Mouse (Mus musculus) CH12.LX (cell line): ENCODE measurements at regions not wholly inside any gene's neighbourhood (a gene's known extent, or its start where the extent isn't known, plus 50 kb on each side); places are given as distances from the start of the nearest gene placed in this dataset.

Experiments used
- DNase-seq: peaks from one replicate; pipeline ENCODE4 v3.0.0-alpha.2; 2013; ENCODE audit errors: extremely low read depth
- H3K27ac ChIP-seq: 2 replicates; pipeline ENCODE4 v1.5.1; 2012; ENCODE audit warnings: low read depth, mild to moderate bottlenecking, control low read depth, moderate library complexity; ENCODE audit not compliant: insufficient read depth
- H3K27me3 ChIP-seq: replicated peaks from 2 replicates; pipeline ENCODE3; 2012; ENCODE audit warnings: inconsistent platforms
- H3K36me3 ChIP-seq, 2 experiments: replicated peaks in 1 of 2; 2 replicates each; pipeline versions ENCODE3 to v1.6.1; 2012; ENCODE audit warnings: inconsistent platforms in 1 of 2, low read length in 1 of 2, mild to moderate bottlenecking in 1 of 2, mixed read lengths in 1 of 2, moderate library complexity in 1 of 2; ENCODE audit not compliant: control insufficient read depth in 1 of 2, insufficient read depth in 1 of 2
- H3K4me1 ChIP-seq, 2 experiments: 2 replicates each; pipeline ENCODE4 v1.6.1; 2012; ENCODE audit warnings: inconsistent platforms in 1 of 2, moderate library complexity in 1 of 2; ENCODE audit not compliant: insufficient read depth in 2 of 2, control insufficient read depth in 1 of 2
- H3K4me2 ChIP-seq: 2 replicates; pipeline ENCODE4 v1.6.1; 2012; ENCODE audit warnings: low read depth, mild to moderate bottlenecking, control low read depth; ENCODE audit not compliant: poor library complexity, insufficient read depth, severe bottlenecking
- H3K4me3 ChIP-seq, 3 experiments: fragments of 150-350 bp in 1 of 3; sonication (generic) in 1 of 3; replicated peaks in 1 of 3; 2 replicates each; pipeline versions ENCODE3 to v1.5.1; 2011 to 2012; ENCODE audit warnings: low read depth in 2 of 3, low read length in 2 of 3, mild to moderate bottlenecking in 2 of 3, moderate library complexity in 2 of 3, control low read depth in 1 of 3, improper control_type of control experiment in 1 of 3, inconsistent platforms in 1 of 3, mixed read lengths in 1 of 3; ENCODE audit not compliant: poor library complexity in 1 of 3
- H3K79me2 ChIP-seq: replicated peaks from 2 replicates; pipeline ENCODE4 v1.6.1; 2012; ENCODE audit warnings: mild to moderate bottlenecking, moderate library complexity; ENCODE audit not compliant: control insufficient read depth, poor library complexity, insufficient read depth, severe bottlenecking; ENCODE audit errors: extremely low read depth
- H3K9ac ChIP-seq: 2 replicates; pipeline ENCODE4 v1.6.1; 2012; ENCODE audit warnings: low read depth, mild to moderate bottlenecking, control low read depth, moderate library complexity; ENCODE audit not compliant: insufficient read depth
- H3K9me3 ChIP-seq: replicated peaks from 2 replicates; pipeline ENCODE3; 2012; ENCODE audit warnings: low read length, inconsistent platforms, mixed read lengths
- BHLHE40 ChIP-seq: IDR thresholded peaks from 2 replicates; pipeline ENCODE4 v1.6.1; 2011; ENCODE audit warnings: mild to moderate bottlenecking, low read depth, low read length, improper control_type of control experiment
- CHD1 ChIP-seq: IDR thresholded peaks from 2 replicates; pipeline ENCODE4 v1.6.1; 2012; ENCODE audit warnings: low read depth, low read length, improper control_type of control experiment, inconsistent platforms
- CHD2 ChIP-seq: IDR thresholded peaks from 2 replicates; pipeline ENCODE4 v1.6.1; 2011; ENCODE audit warnings: low read length, improper control_type of control experiment
- CTCF ChIP-seq, 2 experiments: IDR thresholded peaks in 1 of 2; conservative IDR thresholded peaks in 1 of 2; 2 replicates each; pipeline ENCODE4 v1.5.1; 2011 to 2012; ENCODE audit warnings: low read depth in 2 of 2, low read length in 2 of 2, improper control_type of control experiment in 1 of 2, inconsistent platforms in 1 of 2, mild to moderate bottlenecking in 1 of 2, moderate library complexity in 1 of 2
- E2F4 ChIP-seq: IDR thresholded peaks from 2 replicates; pipeline ENCODE4 v1.6.1; 2011; ENCODE audit warnings: low read depth, low read length, improper control_type of control experiment; ENCODE audit not compliant: insufficient replicate concordance
- EP300 ChIP-seq: IDR thresholded peaks from 2 replicates; pipeline ENCODE4 v1.6.1; 2011; ENCODE audit warnings: low read length, improper control_type of control experiment
- ETS1 ChIP-seq: conservative IDR thresholded peaks from 2 replicates; pipeline ENCODE4 v1.6.1; 2012; ENCODE audit warnings: low read depth, mild to moderate bottlenecking, inconsistent platforms, low read length, improper control_type of control experiment, moderate library complexity
- HCFC1 ChIP-seq: IDR thresholded peaks from 2 replicates; pipeline ENCODE4 v1.6.1; 2012; ENCODE audit warnings: low read depth, mild to moderate bottlenecking, inconsistent platforms, low read length, improper control_type of control experiment
- JUN ChIP-seq: IDR thresholded peaks from 2 replicates; pipeline ENCODE4 v1.6.1; 2011; ENCODE audit warnings: low read depth, mild to moderate bottlenecking, low read length, improper control_type of control experiment, moderate library complexity; ENCODE audit not compliant: insufficient read depth
- JUND ChIP-seq: conservative IDR thresholded peaks from 2 replicates; pipeline ENCODE4 v1.6.1; 2011; ENCODE audit warnings: low read depth, low read length, improper control_type of control experiment
- KAT2A ChIP-seq: IDR thresholded peaks from 2 replicates; pipeline ENCODE4 v1.6.1; 2012; ENCODE audit warnings: low read length, improper control_type of control experiment, inconsistent platforms; ENCODE audit not compliant: insufficient replicate concordance
- MAX ChIP-seq: IDR thresholded peaks from 2 replicates; pipeline ENCODE4 v1.6.1; 2011; ENCODE audit warnings: low read length, improper control_type of control experiment
- MAZ ChIP-seq: IDR thresholded peaks from 2 replicates; pipeline ENCODE4 v1.6.1; 2012; ENCODE audit warnings: low read depth, mild to moderate bottlenecking, inconsistent platforms, low read length, improper control_type of control experiment, moderate library complexity
- MEF2A ChIP-seq: IDR thresholded peaks from 2 replicates; pipeline ENCODE4 v1.6.1; 2014; ENCODE audit warnings: low read depth, mild to moderate bottlenecking, inconsistent platforms, low read length, improper control_type of control experiment, borderline replicate concordance
- MXI1 ChIP-seq: IDR thresholded peaks from 2 replicates; pipeline ENCODE4 v1.6.1; 2011; ENCODE audit warnings: mild to moderate bottlenecking, low read depth, low read length, improper control_type of control experiment
- NELFE ChIP-seq: IDR thresholded peaks from 2 replicates; pipeline ENCODE4 v1.6.1; 2011; ENCODE audit warnings: low read depth, low read length, improper control_type of control experiment
- POLR2AphosphoS2 ChIP-seq: IDR thresholded peaks from 2 replicates; pipeline ENCODE4 v1.6.1; 2011; ENCODE audit warnings: low read depth, low read length, improper control_type of control experiment
- RAD21 ChIP-seq: IDR thresholded peaks from 2 replicates; pipeline ENCODE4 v1.6.1; 2011; ENCODE audit warnings: low read depth, mild to moderate bottlenecking, low read length, improper control_type of control experiment, moderate library complexity
- RCOR1 ChIP-seq: conservative IDR thresholded peaks from 2 replicates; pipeline ENCODE4 v1.6.1; 2012; ENCODE audit warnings: low read depth, mild to moderate bottlenecking, inconsistent platforms, low read length, improper control_type of control experiment
- SMC3 ChIP-seq: IDR thresholded peaks from 2 replicates; pipeline ENCODE4 v1.6.1; 2011; ENCODE audit warnings: low read depth, low read length, improper control_type of control experiment
- TCF12 ChIP-seq: IDR thresholded peaks from 2 replicates; pipeline ENCODE4 v1.6.1; 2014; ENCODE audit warnings: low read depth, mild to moderate bottlenecking, inconsistent platforms, low read length, improper control_type of control experiment
- UBTF ChIP-seq: IDR thresholded peaks from 2 replicates; pipeline ENCODE4 v1.6.1; 2012; ENCODE audit warnings: low read depth, mild to moderate bottlenecking, inconsistent platforms, low read length, improper control_type of control experiment, moderate library complexity
- USF1 ChIP-seq: IDR thresholded peaks from 2 replicates; pipeline ENCODE4 v1.6.1; 2014; ENCODE audit warnings: low read depth, mild to moderate bottlenecking, inconsistent platforms, low read length, improper control_type of control experiment
- USF2 ChIP-seq: conservative IDR thresholded peaks from 2 replicates; pipeline ENCODE4 v1.6.1; 2011; ENCODE audit warnings: low read depth, low read length, improper control_type of control experiment
- ZKSCAN1 ChIP-seq: IDR thresholded peaks from 2 replicates; pipeline ENCODE4 v1.6.1; 2012; ENCODE audit warnings: low read depth, inconsistent platforms, low read length, improper control_type of control experiment, borderline replicate concordance
- ZMIZ1 ChIP-seq: IDR thresholded peaks from 2 replicates; pipeline ENCODE4 v1.6.1; 2012; ENCODE audit warnings: low read depth, mild to moderate bottlenecking, inconsistent platforms, low read length, improper control_type of control experiment
- ZNF384 ChIP-seq: IDR thresholded peaks from 2 replicates; pipeline ENCODE4 v1.6.1; 2012; ENCODE audit warnings: low read depth, low read length, improper control_type of control experiment, inconsistent platforms
- dilution Hi-C: fragments of 300-500 bp; cut with MboI; formaldehyde crosslinking; loops from 2 replicates; pipeline ENCODE4 v1.14.3; 2020; ENCODE audit warnings: low sequenced_read_pairs; ENCODE audit not compliant: extremely low pct_unique_long_range_greater_than_20kb, extremely low pct_ligation_motif_present
- in situ Hi-C: fragments of 300-500 bp; cut with MboI; formaldehyde crosslinking; loops from 3 replicates; pipeline ENCODE4 v1.14.3; 2019; ENCODE audit warnings: low sequenced_read_pairs, low pct_ligation_motif_present, low pct_unique_long_range_greater_than_20kb, mixed read lengths

- Histone ChIP-seq H3K27ac (no peak overlapping the region), H3K9me3 (peaks cover 5% of the 10 kb centered on the region), H3K79me2 (no peaks in the 10 kb centered on the region), H3K9ac (no peak overlapping the region), H3K27me3 (peaks cover 82% of the 10 kb centered on the region), H3K36me3 (no peaks in the 10 kb centered on the region), H3K4me1 (no peaks in the 10 kb centered on the region), H3K4me2 (no peak overlapping the region), H3K4me3 (no peak overlapping the region)
- dilution Hi-C loops, result no loop called here
- no peak for DNase-seq
- TF ChIP-seq CHD1 (no peak), E2F4 (no peak), USF2 (no peak), POLR2AphosphoS2 (no peak), EP300 (no peak), ZKSCAN1 (no peak), MAZ (no peak), MEF2A (no peak), MAX (no peak), NELFE (no peak), KAT2A (no peak), ZMIZ1 (no peak), USF1 (no peak), BHLHE40 (no peak), MXI1 (no peak), JUND (no peak)
- in situ Hi-C loops, result no loop called here
Observed at GRCm38 (mm10) chr19:56189185-56189584, 97.8 kb upstream of the Habp2 start.

DNA sequence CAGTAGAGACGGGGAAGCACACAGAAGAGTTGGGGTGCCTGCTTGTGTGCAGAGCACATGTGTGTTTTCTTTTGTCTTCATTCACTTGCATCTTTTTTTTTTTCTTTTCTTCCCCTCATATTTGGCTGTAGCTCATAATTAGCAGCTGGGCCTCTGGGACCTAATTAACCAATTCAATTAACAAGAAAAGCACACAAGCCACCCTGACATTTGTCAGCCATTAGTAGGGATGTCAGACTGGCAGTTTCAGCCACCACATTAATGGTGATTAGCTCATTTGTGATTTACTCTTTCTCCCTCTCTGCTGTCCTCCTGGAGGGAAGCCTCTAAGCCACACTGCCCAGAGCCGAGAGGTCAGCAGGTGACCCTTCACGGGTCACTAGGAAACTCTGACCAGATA is 96.7 kb upstream of the Habp2 start:
- H3K4me2 ChIP-seq, result no peak overlapping the region
- H3K4me1 ChIP-seq, result no peaks in the 10 kb centered on the region
- no peak overlapping the region for H3K9ac ChIP-seq
- TF ChIP-seq HCFC1, result no peak
- TF ChIP-seq CHD1, result no peak
- no peak for TF ChIP-seq BHLHE40
- TF ChIP-seq ZMIZ1, result no peak
- TF ChIP-seq UBTF, result no peak
- no peak for TF ChIP-seq TCF12
- TF ChIP-seq RCOR1, result no peak
- TF ChIP-seq ZNF384, result no peak
- no peak for TF ChIP-seq POLR2AphosphoS2
- TF ChIP-seq NELFE, result no peak
- TF ChIP-seq RAD21, result no peak
- TF ChIP-seq MXI1, result no peak
- TF ChIP-seq MAX, result no peak
- TF ChIP-seq CHD2, result no peak
- no peak for TF ChIP-seq CTCF (conservative IDR thresholded peaks at IDR 0.05 in 1 of 2, IDR thresholded peaks at IDR 0.05 in 1 of 2; ENCODE audit: low read depth in 2 of 2, low read length in 2 of 2)
- no peak for TF ChIP-seq SMC3
- TF ChIP-seq JUN, result no peak
- TF ChIP-seq ETS1, result no peak
- TF ChIP-seq ZKSCAN1, result no peak
- in situ Hi-C loops (no loop called here), dilution Hi-C loops (no loop called here)
- no peak overlapping the region for H3K4me3 ChIP-seq
- H3K27ac ChIP-seq, result no peak overlapping the region
- DNase-seq, result no peak
- no peaks in the 10 kb centered on the region for H3K9me3 ChIP-seq
- no peaks in the 10 kb centered on the region for H3K36me3 ChIP-seq
- H3K27me3 ChIP-seq, result peaks cover 83% of the 10 kb centered on the region
- no peaks in the 10 kb centered on the region for H3K79me2 ChIP-seq
